Comparison of ENCODE assay signal across 8 mouse cellular contexts in the genomic region with DNA sequence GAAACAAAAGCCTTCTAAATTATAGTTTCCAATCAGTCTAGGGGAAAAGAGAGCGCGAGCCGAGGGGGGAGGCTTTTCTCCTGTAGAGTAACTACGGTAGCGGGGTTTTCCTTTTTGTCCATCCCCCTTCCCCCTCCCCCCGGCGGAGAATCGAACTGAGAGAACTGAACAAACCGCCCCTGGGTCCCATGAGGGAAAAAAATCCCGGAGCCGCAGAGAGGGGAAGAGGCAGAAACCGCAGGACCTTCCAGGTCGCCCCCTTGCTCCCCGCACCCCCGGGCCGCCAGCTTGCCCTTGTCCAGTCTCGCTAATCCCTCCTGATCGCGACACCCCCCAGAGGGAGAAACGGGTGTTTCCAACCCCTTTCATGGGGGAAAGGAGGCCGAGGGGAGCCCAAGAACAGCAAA. TPM values are rescaled to one million over a fixed set of nuclear protein-coding genes. Genes with fewer than 3 reads are reported as not detected.
DNase-seq lines count a peak whose midpoint lies in the region; TF ChIP-seq lines count a peak whose summit lies in the region.

No protein-coding gene starts in this region.

- no peaks in the 10 kb centered on the region for H3K27me3 ChIP-seq in embryonic facial prominence, embryonic 10.5 days (replicated peaks; ENCODE audit: low read depth, poor library complexity, severe bottlenecking)
- H3K27me3 ChIP-seq in heart, adult 2 months (ENCODE audit: control insufficient read depth, insufficient read depth, low read length), result no peaks in the 10 kb centered on the region
- no peaks in the 10 kb centered on the region for H3K27me3 ChIP-seq in myocyte (ENCODE audit: control insufficient read depth, insufficient read depth, insufficient read length)

- H3K9me3 ChIP-seq in embryonic facial prominence, embryonic 10.5 days, result no peaks in the 10 kb centered on the region

- no peak for TF ChIP-seq EP300 in heart, adult 2 months (IDR thresholded peaks at IDR 0.05; ENCODE audit: insufficient read depth, low read depth, low read length)

- H3K27ac ChIP-seq in embryonic facial prominence, embryonic 10.5 days (replicated peaks), result peak overlapping the region; percentile 96
- peak overlapping the region; percentile 95 for H3K27ac ChIP-seq in heart, adult 2 months

- peak overlapping the region; percentile 79 for H3K9ac ChIP-seq in heart, adult 2 months (ENCODE audit: low read depth, low read length)

- WGBS in embryonic facial prominence, embryonic 10.5 days, result 1% methylated on average over 21 of the region's 21 CpGs
- WGBS in heart, adult 2 months, result 0% methylated on average over 21 of the region's 21 CpGs

- 0 out of 2 replicates have a peak, but pooled peaks cover 2% of the 10 kb centered on the region for H3K79me2 ChIP-seq in heart, adult 2 months (replicated peaks; ENCODE audit: control insufficient read depth, insufficient read depth, low read length)
- peaks cover 34% of the 10 kb centered on the region for H3K79me2 ChIP-seq in myocyte (ENCODE audit: control insufficient read depth, insufficient read depth)

- peak; percentile 24; the same call in 1 of the 2 replicates for TF ChIP-seq CTCF in heart, adult 2 months (IDR thresholded peaks at IDR 0.05)

- DNase-seq in 3T3-L1 (ENCODE audit: low read depth, low spot score) (peak; percentile 53), liver (peak; percentile 70)
- DNase-seq in adrenal gland, adult 18-20 months (ENCODE audit: low spot score in 2 of 2), result peak; percentile 44 to 54
- peak; percentile 53 for DNase-seq in embryonic facial prominence, embryonic 10.5 days (ENCODE audit: low spot score)
- DNase-seq in heart, adult 2 months, result peak; percentile 62 to 74
- peak; percentile 44 to 49 for DNase-seq in kidney, adult 8-10 months
- DNase-seq in testis, postnatal 10 days (ENCODE audit: low spot score), result peak; percentile 77

- peaks cover 31% of the 10 kb centered on the region for H3K4me1 ChIP-seq in embryonic facial prominence, embryonic 10.5 days
- peaks cover 2% of the 10 kb centered on the region; the same call in 1 of the 2 replicates for H3K4me1 ChIP-seq in heart, adult 2 months (ENCODE audit: control insufficient read depth, insufficient read depth, low read length)

- no peak for TF ChIP-seq POLR2A in heart, adult 2 months (IDR thresholded peaks at IDR 0.05; ENCODE audit: insufficient read depth, low read depth, low read length)
- TF ChIP-seq POLR2A in myocyte (IDR thresholded peaks at IDR 0.05; ENCODE audit: insufficient read length, low read depth), result no peak

- H3K4me3 ChIP-seq in embryonic facial prominence, embryonic 10.5 days, result peak overlapping the region; percentile 83
- peak overlapping the region; percentile 90 for H3K4me3 ChIP-seq in heart, adult 2 months
- H3K4me3 ChIP-seq in myocyte, result peak overlapping the region; percentile 87

- no peak overlapping the region for H3ac ChIP-seq in myocyte (ENCODE audit: control insufficient read depth, insufficient read length)

- intact Hi-C loops in heart, adult 2 months (cut with DNase I), result loop anchor here (2.0 to 10.0 kb wide), 2 partner anchors 78 to 916 kb away; a partner anchor contains a TSS

- peak overlapping the region; percentile 68 for H3K4me2 ChIP-seq in myocyte (ENCODE audit: low read depth)

- no peaks in the 10 kb centered on the region for H3K36me3 ChIP-seq in embryonic facial prominence, embryonic 10.5 days (replicated peaks)
- peaks cover 8% of the 10 kb centered on the region for H3K36me3 ChIP-seq in heart, adult 2 months (ENCODE audit: control insufficient read depth, insufficient read depth, low read length)
- no peaks in the 10 kb centered on the region for H3K36me3 ChIP-seq in myocyte (ENCODE audit: control insufficient read depth, insufficient read depth)

TF ChIP-seq in myocyte, 11 proteins besides CTCF, POLR2A, EP300 and RAD21:
- TF ChIP-seq MYOD1 (IDR thresholded peaks at IDR 0.05; ENCODE audit: control insufficient read depth in 1 of 3, insufficient read length in 2 of 3, low read depth in 2 of 3) (no peak), MAX (IDR thresholded peaks at IDR 0.05; ENCODE audit: low read depth) (no peak), SRF (IDR thresholded peaks at IDR 0.05; ENCODE audit: control insufficient read depth, insufficient read length, low read depth) (no peak), TCF3 (IDR thresholded peaks at IDR 0.05; ENCODE audit: insufficient read length, low read depth) (no peak), MYOG (IDR thresholded peaks at IDR 0.05; ENCODE audit: control insufficient read depth in 1 of 3, insufficient read depth in 1 of 3, insufficient read length in 2 of 3, low read depth in 2 of 3) (no peak), USF1 (IDR thresholded peaks at IDR 0.05; ENCODE audit: low read depth) (no peak), E2F4 (IDR thresholded peaks at IDR 0.05; ENCODE audit: insufficient read depth) (no peak), TCF12 (IDR thresholded peaks at IDR 0.05; ENCODE audit: insufficient read depth, poor library complexity, severe bottlenecking) (no peak), CEBPB (IDR thresholded peaks at IDR 0.05; ENCODE audit: insufficient read depth, poor library complexity, severe bottlenecking) (no peak), REST (IDR thresholded peaks at IDR 0.05; ENCODE audit: insufficient read depth, insufficient read length) (no peak)
TF ChIP-seq in myocyte: peak in this region for 0.

RNA-seq across cellular contexts. Expression of a gene that starts 0.9 kb away (rescaled TPM):
- total RNA-seq in adrenal gland, adult 18-20 months (2021), result 100 to 1,000 TPM; 158 to 193 TPM
- polyA plus RNA-seq in embryonic facial prominence, embryonic 10.5 days (2016; fragmentation: Nextera tagmentation; extraction: Ambion mirVana), result 2.7 and 3.2 TPM in 2 replicates
- 10 to 100 TPM; 83.4 to 97.3 TPM for total RNA-seq in heart, adult 2 months (2021)
- 15.3 and 29.5 TPM in 2 replicates for polyA plus RNA-seq in heart, adult 2 months (2012; rRNA removed)
- polyA plus RNA-seq in myocyte (2012; fragmentation: generic; extraction: Trizol), result 4.2 TPM

Comparison
In these comparisons a context has a peak if more than half of its experiments do, and no peak if none do; other contexts are left out.
1. Peak in every context shown above with its lines: DNase-seq, H3K4me3 ChIP-seq and H3K27ac ChIP-seq.